8 mouse cellular contexts compared by ENCODE assay signal in genomic region chr2:164485681-164486257, GRCm38 (mm10). TPM values are rescaled to one million over a fixed set of nuclear protein-coding genes. Genes with fewer than 3 reads are reported as not detected.
DNase-seq lines count a peak whose midpoint lies in the region; ATAC-seq and TF ChIP-seq lines count a peak whose summit lies in the region.

Gene Dbndd2, plus strand, starts transcription at chr2:164486106.

- H3K4me3 ChIP-seq in spleen, adult 2 months (ENCODE audit: extremely low read depth, insufficient read depth, insufficient read length) = peak within 1 kb of the TSS; percentile 52
- H3K4me3 ChIP-seq in heart, embryonic 14.5 days (ENCODE audit: control insufficient read depth in 1 of 2, insufficient read depth in 1 of 2, low read depth in 1 of 2, low read length in 2 of 2) = peak within 1 kb of the TSS; percentile 79 to 88
- H3K4me3 ChIP-seq in lung, embryonic 14.5 days (ENCODE audit: low read depth, low read length) = peak within 1 kb of the TSS; percentile 72

- peak within 1 kb of the TSS; percentile 83 for H3K9ac ChIP-seq in heart, embryonic 14.5 days (ENCODE audit: low read length)
- peak within 1 kb of the TSS; percentile 69 for H3K9ac ChIP-seq in lung, embryonic 14.5 days

- 12% methylated on average over 26 of the region's 26 CpGs for WGBS in spleen, adult 2 months
- WGBS in heart, embryonic 14.5 days = 3% methylated on average over 25 of the region's 26 CpGs
- WGBS in lung, embryonic 14.5 days = 2% methylated on average over 26 of the region's 26 CpGs

- H3K4me2 ChIP-seq in heart, embryonic 14.5 days (ENCODE audit: low read length) = peak within 1 kb of the TSS; percentile 97
- peak within 1 kb of the TSS; percentile 99 for H3K4me2 ChIP-seq in lung, embryonic 14.5 days

- TF ChIP-seq CTCF in spleen, adult 2 months (IDR thresholded peaks at IDR 0.05; ENCODE audit: extremely low read depth, insufficient read depth, insufficient read length, insufficient replicate concordance) = no peak
- TF ChIP-seq CTCF in lung, embryonic 14.5 days (IDR thresholded peaks at IDR 0.05; ENCODE audit: low read depth) = no peak

- DNase-seq in spleen, adult 2 months (ENCODE audit: low read depth in 1 of 2, low spot score in 2 of 2) = no peak
- no peak for DNase-seq in spleen, adult 12 weeks (ENCODE audit: low spot score)
- DNase-seq in kidney, postnatal 10 days = peak; percentile 84
- peak; percentile 18 for DNase-seq in lung, embryonic 14.5 days
- no peak for DNase-seq in B cell, adult 2 months

- H3K27ac ChIP-seq in spleen, adult 2 months (ENCODE audit: insufficient read depth, low read length) = 0 out of 2 replicates have a peak within 1 kb of the TSS, but pooled peaks have one; percentile 8
- peak within 1 kb of the TSS; percentile 17 to 59; a peak in 3 of 4 replicates for H3K27ac ChIP-seq in heart, embryonic 14.5 days (replicated peaks in 1 of 2; ENCODE audit: control insufficient read depth in 1 of 2, insufficient read depth in 1 of 2, low read depth in 2 of 2, low read length in 2 of 2)
- H3K27ac ChIP-seq in lung, embryonic 14.5 days (ENCODE audit: low read depth) = no peak within 1 kb of the TSS

- no peaks in the 10 kb centered on the region; the same call in 1 of the 2 replicates for H3K36me3 ChIP-seq in spleen, adult 2 months (ENCODE audit: control insufficient read depth, insufficient read depth, low read length)
- H3K36me3 ChIP-seq in heart, embryonic 14.5 days (ENCODE audit: control insufficient read depth, insufficient read depth, low read length) = peaks cover 23% of the 10 kb centered on the region
- peaks cover 3% of the 10 kb centered on the region; the same call in 1 of the 2 replicates for H3K36me3 ChIP-seq in lung, embryonic 14.5 days (ENCODE audit: insufficient read depth)

- peaks cover 11% of the 10 kb centered on the region for H3K4me1 ChIP-seq in spleen, adult 2 months (ENCODE audit: control insufficient read depth, insufficient read depth, insufficient read length)
- H3K4me1 ChIP-seq in heart, embryonic 14.5 days (ENCODE audit: control insufficient read depth in 2 of 2, insufficient read depth in 2 of 2, low read length in 2 of 2) = peaks cover 7 to 12% of the 10 kb centered on the region in 2 experiments
- H3K4me1 ChIP-seq in lung, embryonic 14.5 days (ENCODE audit: insufficient read depth) = no peaks in the 10 kb centered on the region

- H3K9me3 ChIP-seq in heart, embryonic 14.5 days (ENCODE audit: control insufficient read depth, low read length) = no peaks in the 10 kb centered on the region
- H3K9me3 ChIP-seq in lung, embryonic 14.5 days (ENCODE audit: low read depth, low read length) = no peaks in the 10 kb centered on the region

- H3K27me3 ChIP-seq in spleen, adult 2 months (ENCODE audit: control insufficient read depth, insufficient read depth, low read length) = peaks cover 13% of the 10 kb centered on the region
- H3K27me3 ChIP-seq in heart, embryonic 14.5 days (ENCODE audit: control insufficient read depth, insufficient read depth, low read length) = no peaks in the 10 kb centered on the region
- peaks cover 16% of the 10 kb centered on the region for H3K27me3 ChIP-seq in lung, embryonic 14.5 days (ENCODE audit: insufficient read depth, low read length)

- ATAC-seq in erythroid progenitor cell, adult 5-6 weeks (replicated peaks; ENCODE audit: low FRiP score, poor library complexity, severe bottlenecking) = 0 out of 2 replicates have a peak, but pooled peaks have one; percentile 26
- ATAC-seq in heart, embryonic 14.5 days (ENCODE audit: insufficient number of reproducible peaks, insufficient read depth, low FRiP score, low read depth) = no peak; the same call in 1 of the 2 replicates
- peak; percentile 53 for ATAC-seq in lung, embryonic 14.5 days (ENCODE audit: insufficient read depth)
- ATAC-seq in neutrophil, adult 5-6 weeks (ENCODE audit: extremely low read depth, insufficient number of reproducible peaks, low FRiP score, poor library complexity, severe bottlenecking) = 0 out of 2 replicates have a peak, but pooled peaks have one; percentile 22

- no peak for TF ChIP-seq POLR2A in spleen, adult 2 months (IDR thresholded peaks at IDR 0.05; ENCODE audit: low read depth, low read length)

RNA-seq across cellular contexts. Expression of gene Dbndd2, which starts in this region (rescaled TPM):
- polyA plus RNA-seq in spleen, adult 2 months (2012; rRNA removed) = 15.6 and 20.3 TPM in 2 replicates
- total RNA-seq in erythroid progenitor cell, adult 5-6 weeks (2015; ENCODE audit: low replicate concordance) = 6.3 TPM in 1 of 2 replicates, not detected in the other
- 0.61 TPM in 1 of 2 replicates, not detected in the other for total RNA-seq in erythroid progenitor cell, adult 5-6 weeks (2017; ENCODE audit: low replicate concordance)
- polyA plus RNA-seq in heart, embryonic 14.5 days (2014; fragmentation: Nextera tagmentation; extraction: Ambion mirVana) = 13.1 and 21.3 TPM in 2 replicates
- 4.4 and 5.3 TPM in 2 replicates for polyA plus RNA-seq in lung, embryonic 14.5 days (2014; fragmentation: Nextera tagmentation; extraction: Ambion mirVana)
- 1.3 and 2.3 TPM in 2 replicates for total RNA-seq in neutrophil, adult 5-6 weeks (2017)

Comparison
In these comparisons a context has a peak if more than half of its experiments do, and no peak if none do; other contexts are left out.
1. DNase-seq: peak in kidney, postnatal 10 days (single experiment) and lung, embryonic 14.5 days (single experiment); none in spleen, adult 2 months (0 of 2), spleen, adult 12 weeks (single experiment) and B cell, adult 2 months (0 of 2).
2. Peak in every context shown above with its lines, with median percentiles within 50 percentile points of each other: H3K4me3 ChIP-seq.